Mouse (Mus musculus) heart, postnatal 0 days (tissue): ENCODE results near the gene Ntf5.

Source experiments
- CTCF ChIP-seq: IDR thresholded peaks from 2 replicates; pipeline ENCODE4 v1.5.1; 2016; ENCODE audit warnings: antibody characterized with exemption, control low read depth, low read depth
- EP300 ChIP-seq: IDR thresholded peaks from 2 replicates; pipeline ENCODE4 v1.6.1; 2016; ENCODE audit warnings: antibody characterized with exemption, low read depth

DNA sequence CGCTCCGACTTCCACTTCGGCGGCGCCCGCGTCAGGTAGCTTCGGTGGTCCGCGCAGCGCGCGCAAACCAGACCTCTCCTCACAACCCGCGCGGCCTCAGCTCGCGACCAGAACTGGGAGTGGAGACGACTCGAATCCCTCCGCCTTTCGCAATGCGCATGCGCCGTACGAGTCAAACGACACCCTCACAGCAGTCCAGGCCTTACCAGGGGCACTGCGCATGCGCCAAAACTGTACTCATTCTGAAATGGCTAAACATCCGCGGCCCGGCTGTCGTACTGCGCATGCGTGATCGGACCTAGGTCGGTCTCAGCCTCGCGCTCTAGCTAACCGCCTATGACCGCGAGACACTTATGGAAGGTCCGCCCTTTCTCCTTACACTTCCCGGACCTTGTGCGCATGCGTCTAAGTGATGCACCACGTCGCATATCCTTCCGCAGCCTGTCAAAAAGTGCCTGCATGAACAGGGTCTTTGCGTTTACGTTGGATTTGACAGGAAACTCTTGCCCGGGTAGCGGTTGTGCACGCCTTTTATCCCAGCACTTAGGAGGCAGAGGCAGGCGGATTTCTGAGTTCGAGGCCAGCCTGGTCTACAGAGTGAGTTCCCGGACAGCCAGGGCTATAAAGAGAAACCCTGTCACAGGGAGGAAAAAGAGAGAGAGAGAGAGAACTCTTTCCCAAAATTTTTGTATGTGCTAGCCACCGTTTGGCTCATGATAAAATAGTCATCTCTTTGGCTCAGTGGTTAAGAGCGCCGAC is 17.7 kb upstream of the Ntf5 start, which contains the start of gene Snrnp70:
- TF ChIP-seq CTCF = no peak
- TF ChIP-seq EP300 = no peak
